Mouse (Mus musculus): Measurements from ENCODE around the gene Usp36.

DNA sequence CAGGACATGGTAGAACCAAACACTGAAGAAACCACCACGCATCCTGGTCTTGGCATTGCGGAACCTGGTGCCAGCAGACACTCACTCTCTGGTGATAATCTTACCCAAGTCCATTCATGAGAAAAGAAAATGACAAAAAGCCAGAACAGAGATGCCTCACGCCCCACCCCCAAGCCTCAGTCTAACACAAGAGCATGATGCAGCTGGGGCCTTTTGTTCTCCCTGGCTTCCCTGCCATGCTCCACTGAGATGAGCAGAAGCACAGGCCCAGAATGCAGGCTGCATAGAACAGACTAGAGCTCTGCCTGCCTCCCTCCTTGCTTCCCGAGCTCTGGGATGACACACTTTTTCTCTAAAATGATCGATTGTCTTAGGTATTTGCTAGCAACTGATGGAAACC is 26.9 kb downstream of the Usp36 start:
- TF ChIP-seq CTCF (IDR thresholded peaks at IDR 0.05; ENCODE audit: control insufficient read depth, insufficient read depth, insufficient replicate concordance, low read depth, low read length), result no peak
- no peak for TF ChIP-seq POLR2A (IDR thresholded peaks at IDR 0.05; ENCODE audit: control insufficient read depth, low read depth, low read length)

Measured in testis, adult 2 months (tissue).